Mouse (Mus musculus): ENCODE measurements around the gene Btbd35f25. TPM values are rescaled to one million over a fixed set of nuclear protein-coding genes. Genes with fewer than 3 reads are reported as not detected.
"Not testable (repeated sequence)": the region's sequence is repeated elsewhere in the genome, so short reads cannot be mapped to it uniquely, and the experiment has no call there.

Gene Btbd35f25
- polyA plus RNA-seq (2016; fragmentation: Nextera tagmentation; extraction: Ambion mirVana): not detected in 2 replicates

GRCm38 (mm10) chrX:31717056-31717455, at the start of gene Btbd35f25:
TSS of gene Btbd35f25 (minus strand) at chrX:31717156.
- WGBS: 83% methylated on average over 3 of the region's 4 CpGs

GRCm38 (mm10) chrX:31766255-31766654, 49.3 kb upstream of the Btbd35f25 start:
- H3K4me2 ChIP-seq: no peak overlapping the region
- H3K27ac ChIP-seq: no peak overlapping the region
- H3K27me3 ChIP-seq: no peaks in the 10 kb centered on the region
- no peaks in the 10 kb centered on the region for H3K36me3 ChIP-seq (replicated peaks)
- H3K4me1 ChIP-seq: no peaks in the 10 kb centered on the region
- peaks cover 95% of the 10 kb centered on the region for H3K9me3 ChIP-seq
- no peak for ATAC-seq (ENCODE audit: low FRiP score)
- no peak overlapping the region for H3K4me3 ChIP-seq (replicated peaks)
- no peak overlapping the region for H3K9ac ChIP-seq

More at GRCm38 (mm10) chrX:31717056-31717455, at the start of gene Btbd35f25:
- not testable (repeated sequence) for H3K36me3 ChIP-seq (replicated peaks); H3K9ac ChIP-seq; H3K4me3 ChIP-seq (replicated peaks); H3K9me3 ChIP-seq; H3K4me2 ChIP-seq; ATAC-seq (ENCODE audit: low FRiP score); H3K4me1 ChIP-seq; H3K27me3 ChIP-seq; H3K27ac ChIP-seq

GRCm38 (mm10) chrX:31764001-31764400, 47.0 kb upstream of the Btbd35f25 start:
- Histone ChIP-seq H3K9ac (no peak overlapping the region), H3K36me3 (replicated peaks) (no peaks in the 10 kb centered on the region), H3K4me2 (no peak overlapping the region), H3K27ac (no peak overlapping the region), H3K27me3 (no peaks in the 10 kb centered on the region), H3K9me3 (peaks cover 89% of the 10 kb centered on the region), H3K4me1 (no peaks in the 10 kb centered on the region), H3K4me3 (replicated peaks) (no peak overlapping the region)
- no peak for ATAC-seq (ENCODE audit: low FRiP score)
- WGBS: 94% methylated on average over 1 of the region's 1 CpGs

- no peak overlapping the region for H3K27ac ChIP-seq
- H3K4me1 ChIP-seq: no peaks in the 10 kb centered on the region
- H3K9me3 ChIP-seq: peaks cover 67% of the 10 kb centered on the region
- no peak for ATAC-seq (ENCODE audit: low FRiP score)
- H3K27me3 ChIP-seq: no peaks in the 10 kb centered on the region
- H3K36me3 ChIP-seq (replicated peaks): no peaks in the 10 kb centered on the region
- no peak overlapping the region for H3K4me3 ChIP-seq (replicated peaks)
- 88% methylated on average over 10 of the region's 10 CpGs for WGBS
- no peak overlapping the region for H3K4me2 ChIP-seq
- no peak overlapping the region for H3K9ac ChIP-seq
Observed at GRCm38 (mm10) chrX:31745079-31745478, 28.1 kb upstream of the Btbd35f25 start.

GRCm38 (mm10) chrX:31736958-31737357, 20.0 kb upstream of the Btbd35f25 start:
- H3K36me3 ChIP-seq (replicated peaks): no peaks in the 10 kb centered on the region
- 79% methylated on average over 6 of the region's 6 CpGs for WGBS
- no peak overlapping the region for H3K4me3 ChIP-seq (replicated peaks)
- no peak overlapping the region for H3K27ac ChIP-seq
- H3K27me3 ChIP-seq: no peaks in the 10 kb centered on the region
- peaks cover 32% of the 10 kb centered on the region for H3K9me3 ChIP-seq
- no peak overlapping the region for H3K9ac ChIP-seq
- H3K4me1 ChIP-seq: no peaks in the 10 kb centered on the region
- no peak for ATAC-seq (ENCODE audit: low FRiP score)
- H3K4me2 ChIP-seq: no peak overlapping the region

Other genes with a start within 250 kb of the Btbd35f25 start
- not detected in 2 replicates for gene Gm21883, start 142.9 kb downstream of the Btbd35f25 start, polyA plus RNA-seq (2016; fragmentation: Nextera tagmentation; extraction: Ambion mirVana)
- not detected in 2 replicates for gene Spin2e, start 98.2 kb downstream of the Btbd35f25 start, polyA plus RNA-seq (2016; fragmentation: Nextera tagmentation; extraction: Ambion mirVana)
- not detected in 2 replicates for gene Gm21637, start 244.9 kb upstream of the Btbd35f25 start, polyA plus RNA-seq (2016; fragmentation: Nextera tagmentation; extraction: Ambion mirVana)

All from forebrain, embryonic 12.5 days (tissue).